Mouse (Mus musculus) CH12.LX (cell line): ENCODE results near the gene Epop. TPM values are rescaled to one million over a fixed set of nuclear protein-coding genes. Genes with fewer than 3 reads are reported as not detected.

Experiments
- DNase-seq: peaks from one replicate; pipeline ENCODE4 v3.0.0-alpha.2; 2013; ENCODE audit errors: extremely low read depth
- H3K27ac ChIP-seq: 2 replicates; pipeline ENCODE4 v1.5.1; 2012; ENCODE audit warnings: low read depth, mild to moderate bottlenecking, control low read depth, moderate library complexity; ENCODE audit not compliant: insufficient read depth
- H3K27me3 ChIP-seq: replicated peaks from 2 replicates; pipeline ENCODE3; 2012; ENCODE audit warnings: inconsistent platforms
- H3K36me3 ChIP-seq, 2 experiments: replicated peaks in 1 of 2; 2 replicates each; pipeline versions ENCODE3 to v1.6.1; 2012; ENCODE audit warnings: inconsistent platforms in 1 of 2, low read length in 1 of 2, mild to moderate bottlenecking in 1 of 2, mixed read lengths in 1 of 2, moderate library complexity in 1 of 2; ENCODE audit not compliant: control insufficient read depth in 1 of 2, insufficient read depth in 1 of 2
- H3K4me1 ChIP-seq, 2 experiments: 2 replicates each; pipeline ENCODE4 v1.6.1; 2012; ENCODE audit warnings: inconsistent platforms in 1 of 2, moderate library complexity in 1 of 2; ENCODE audit not compliant: insufficient read depth in 2 of 2, control insufficient read depth in 1 of 2
- H3K4me2 ChIP-seq: 2 replicates; pipeline ENCODE4 v1.6.1; 2012; ENCODE audit warnings: low read depth, mild to moderate bottlenecking, control low read depth; ENCODE audit not compliant: poor library complexity, insufficient read depth, severe bottlenecking
- H3K4me3 ChIP-seq, 3 experiments: fragments of 150-350 bp in 1 of 3; sonication (generic) in 1 of 3; replicated peaks in 1 of 3; 2 replicates each; pipeline versions ENCODE3 to v1.5.1; 2011 to 2012; ENCODE audit warnings: low read depth in 2 of 3, low read length in 2 of 3, mild to moderate bottlenecking in 2 of 3, moderate library complexity in 2 of 3, control low read depth in 1 of 3, improper control_type of control experiment in 1 of 3, inconsistent platforms in 1 of 3, mixed read lengths in 1 of 3; ENCODE audit not compliant: poor library complexity in 1 of 3
- H3K79me2 ChIP-seq: replicated peaks from 2 replicates; pipeline ENCODE4 v1.6.1; 2012; ENCODE audit warnings: mild to moderate bottlenecking, moderate library complexity; ENCODE audit not compliant: control insufficient read depth, poor library complexity, insufficient read depth, severe bottlenecking; ENCODE audit errors: extremely low read depth
- H3K9ac ChIP-seq: 2 replicates; pipeline ENCODE4 v1.6.1; 2012; ENCODE audit warnings: low read depth, mild to moderate bottlenecking, control low read depth, moderate library complexity; ENCODE audit not compliant: insufficient read depth
- H3K9me3 ChIP-seq: replicated peaks from 2 replicates; pipeline ENCODE3; 2012; ENCODE audit warnings: low read length, inconsistent platforms, mixed read lengths
- JUN ChIP-seq: IDR thresholded peaks from 2 replicates; pipeline ENCODE4 v1.6.1; 2011; ENCODE audit warnings: low read depth, mild to moderate bottlenecking, low read length, improper control_type of control experiment, moderate library complexity; ENCODE audit not compliant: insufficient read depth
- KAT2A ChIP-seq: IDR thresholded peaks from 2 replicates; pipeline ENCODE4 v1.6.1; 2012; ENCODE audit warnings: low read length, improper control_type of control experiment, inconsistent platforms; ENCODE audit not compliant: insufficient replicate concordance
- MAX ChIP-seq: IDR thresholded peaks from 2 replicates; pipeline ENCODE4 v1.6.1; 2011; ENCODE audit warnings: low read length, improper control_type of control experiment
- TBP ChIP-seq: conservative IDR thresholded peaks from 2 replicates; pipeline ENCODE4 v1.6.1; 2011; ENCODE audit warnings: low read depth, low read length, improper control_type of control experiment
- USF1 ChIP-seq: IDR thresholded peaks from 2 replicates; pipeline ENCODE4 v1.6.1; 2014; ENCODE audit warnings: low read depth, mild to moderate bottlenecking, inconsistent platforms, low read length, improper control_type of control experiment
- USF2 ChIP-seq: conservative IDR thresholded peaks from 2 replicates; pipeline ENCODE4 v1.6.1; 2011; ENCODE audit warnings: low read depth, low read length, improper control_type of control experiment
- ZKSCAN1 ChIP-seq: IDR thresholded peaks from 2 replicates; pipeline ENCODE4 v1.6.1; 2012; ENCODE audit warnings: low read depth, inconsistent platforms, low read length, improper control_type of control experiment, borderline replicate concordance
- ZNF384 ChIP-seq: IDR thresholded peaks from 2 replicates; pipeline ENCODE4 v1.6.1; 2012; ENCODE audit warnings: low read depth, low read length, improper control_type of control experiment, inconsistent platforms
- dilution Hi-C: fragments of 300-500 bp; cut with MboI; formaldehyde crosslinking; loops from 2 replicates; pipeline ENCODE4 v1.14.3; 2020; ENCODE audit warnings: low sequenced_read_pairs; ENCODE audit not compliant: extremely low pct_unique_long_range_greater_than_20kb, extremely low pct_ligation_motif_present
- in situ Hi-C: fragments of 300-500 bp; cut with MboI; formaldehyde crosslinking; loops from 3 replicates; pipeline ENCODE4 v1.14.3; 2019; ENCODE audit warnings: low sequenced_read_pairs, low pct_ligation_motif_present, low pct_unique_long_range_greater_than_20kb, mixed read lengths
- polyA plus RNA-seq: library from polyadenylated mRNA; unstranded; fragments of >175 nt; gene quantifications from 2 replicates; pipeline ENCODE4 v1.2.1, GENCODE M21; 2012; ENCODE audit warnings: low read depth; ENCODE audit not compliant: insufficient read length
- total RNA-seq, 2 experiments: library from RNA; depleted of rRNA; stranded (reverse); fragments of 300-350 nt in 1 of 2; fragments of >200 nt in 1 of 2; gene quantifications; 2 replicates each; pipeline ENCODE4 v1.2.3; 2012 to 2014

Epop gene
- total and polyA plus RNA-seq, 3 experiments: 2.1 to 8.4 (median 4.2) TPM

DNA sequence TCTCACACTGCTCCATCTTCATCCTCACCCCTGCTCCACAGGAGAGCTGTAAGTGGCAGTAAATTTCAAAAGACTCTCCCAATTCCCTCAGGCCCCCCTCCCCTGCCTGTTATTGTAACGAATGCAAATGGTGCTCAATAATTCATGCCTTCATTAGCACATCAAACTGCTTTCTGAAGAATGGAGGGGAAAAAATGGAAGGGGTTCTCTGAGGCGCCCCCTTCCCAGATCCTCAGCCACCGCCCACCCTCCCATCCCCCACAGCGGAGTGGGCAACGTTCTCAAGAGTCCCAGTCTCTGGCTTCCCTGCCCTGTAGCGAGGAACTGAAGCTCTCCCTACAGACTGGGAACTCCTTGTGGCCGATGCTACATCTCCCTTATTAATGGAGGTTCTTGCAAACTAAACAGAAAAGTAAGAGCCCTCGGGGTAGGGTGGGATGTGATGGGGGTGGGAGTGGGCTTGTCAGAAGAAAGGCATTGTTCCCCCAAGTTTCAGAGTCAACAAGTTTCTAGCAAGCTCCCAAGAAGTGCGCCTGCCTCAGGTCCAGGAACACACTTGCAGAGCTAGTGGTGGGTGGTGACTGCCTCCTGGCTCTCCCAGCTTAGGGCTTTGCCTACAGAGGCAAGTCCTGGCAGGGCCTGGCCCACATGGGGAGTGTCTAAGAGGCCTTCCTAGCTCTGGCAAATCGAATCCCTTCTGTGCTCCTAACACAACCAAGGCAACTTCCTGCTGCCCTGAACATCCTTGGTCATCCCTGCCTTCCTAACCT, 50.2 kb downstream of the Epop start:
- peaks cover 3 to 8% of the 10 kb centered on the region in 2 experiments; a peak in 2 of 4 replicates for H3K4me1 ChIP-seq
- H3K4me3 ChIP-seq: no peak overlapping the region
- in situ Hi-C loops (loop anchor here (5.0 kb wide), 1 partner anchor 43 kb away; no protein-coding TSS in a partner anchor), dilution Hi-C loops (no loop called here)
- H3K4me2 ChIP-seq: no peak overlapping the region
- DNase-seq: no peak
- H3K27ac ChIP-seq: no peak overlapping the region
- H3K79me2 ChIP-seq: no peaks in the 10 kb centered on the region
- H3K9ac ChIP-seq: no peak overlapping the region
- peaks cover 3% of the 10 kb centered on the region for H3K9me3 ChIP-seq
- H3K36me3 ChIP-seq: no peaks in the 10 kb centered on the region
- H3K27me3 ChIP-seq: peaks cover 83% of the 10 kb centered on the region
- TF ChIP-seq USF1 (no peak), ZKSCAN1 (no peak), USF2 (no peak), KAT2A (no peak), ZNF384 (no peak), MAX (no peak)

DNA sequence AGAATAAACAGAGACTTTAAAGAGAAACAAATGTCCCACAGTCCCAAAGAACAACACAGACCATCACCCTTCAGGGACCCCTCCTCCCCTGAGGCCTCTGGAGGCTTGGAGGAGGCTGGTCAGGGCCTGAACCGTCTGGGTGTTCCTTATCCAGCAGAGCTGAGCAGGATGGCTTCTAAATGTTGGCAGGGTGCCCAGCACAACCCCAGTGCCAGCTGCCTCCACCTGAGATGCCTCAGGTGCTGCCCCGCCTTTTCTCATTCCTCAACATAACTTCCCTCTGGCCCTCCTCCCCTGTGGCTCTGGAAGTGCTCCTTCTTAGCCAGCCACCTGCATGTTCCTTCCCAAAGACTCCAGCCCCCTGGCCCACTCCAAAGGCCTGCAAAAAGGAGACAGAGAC, 51.2 kb downstream of the Epop start:
- TF ChIP-seq JUN (no peak), TBP (no peak)
- in situ Hi-C loops (loop anchor here (5.0 kb wide), 1 partner anchor 44 kb away; no protein-coding TSS in a partner anchor), dilution Hi-C loops (no loop called here)
- H3K27me3 ChIP-seq: peaks cover 88% of the 10 kb centered on the region
- H3K27ac ChIP-seq: no peak overlapping the region
- H3K4me2 ChIP-seq: no peak overlapping the region
- DNase-seq: no peak
- no peaks in the 10 kb centered on the region for H3K79me2 ChIP-seq
- no peak overlapping the region for H3K9ac ChIP-seq
- H3K9me3 ChIP-seq: peaks cover 3% of the 10 kb centered on the region
- no peaks in the 10 kb centered on the region for H3K36me3 ChIP-seq
- peaks cover 5 to 10% of the 10 kb centered on the region in 2 experiments; a peak in 2 of 4 replicates for H3K4me1 ChIP-seq
- H3K4me3 ChIP-seq: no peak overlapping the region

Other genes with a start within 250 kb of the Epop start
- 2.1 and 4.2 TPM in 2 replicates for gene Arhgap23, start 214.2 kb downstream of the Epop start, total RNA-seq (2012; rRNA removed)
- gene Arhgap23, start 214.2 kb downstream of the Epop start, total RNA-seq (2014; rRNA removed): 0.89 and 1.2 TPM in 2 replicates
- 4.9 and 5.6 TPM in 2 replicates for gene Arhgap23, start 214.2 kb downstream of the Epop start, polyA plus RNA-seq
- 0.17 TPM in 1 of 2 replicates, not detected in the other for gene 4933428G20Rik, start 129.4 kb downstream of the Epop start, total RNA-seq (2012; rRNA removed)
- gene 4933428G20Rik, start 129.4 kb downstream of the Epop start, total RNA-seq (2014; rRNA removed): not detected in 2 replicates
- gene 4933428G20Rik, start 129.4 kb downstream of the Epop start, polyA plus RNA-seq: 0.30 and 0.50 TPM in 2 replicates
- 0.08 TPM in 2 replicates for gene Srcin1, start 53.5 kb downstream of the Epop start, total RNA-seq (2012; rRNA removed)
- gene Srcin1, start 53.5 kb downstream of the Epop start, total RNA-seq (2014; rRNA removed): not detected in 2 replicates
- 0.09 and 0.12 TPM in 2 replicates for gene Srcin1, start 53.5 kb downstream of the Epop start, polyA plus RNA-seq
- 50.7 and 55.6 TPM in 2 replicates for gene Mllt6, start 33.7 kb upstream of the Epop start, total RNA-seq (2012; rRNA removed)
- gene Mllt6, start 33.7 kb upstream of the Epop start, total RNA-seq (2014; rRNA removed): 24.3 and 25.3 TPM in 2 replicates
- gene Mllt6, start 33.7 kb upstream of the Epop start, polyA plus RNA-seq: 38.3 and 43.0 TPM in 2 replicates
- gene Cisd3, start 56.1 kb upstream of the Epop start, total RNA-seq (2012; rRNA removed): 141 and 157 TPM in 2 replicates
- gene Cisd3, start 56.1 kb upstream of the Epop start, total RNA-seq (2014; rRNA removed): 63.8 and 66.1 TPM in 2 replicates
- 169 and 221 TPM in 2 replicates for gene Cisd3, start 56.1 kb upstream of the Epop start, polyA plus RNA-seq
- gene Pcgf2, start 70.8 kb upstream of the Epop start, total RNA-seq (2012; rRNA removed): 5.6 and 7.9 TPM in 2 replicates
- gene Pcgf2, start 70.8 kb upstream of the Epop start, total RNA-seq (2014; rRNA removed): 0.81 and 0.99 TPM in 2 replicates
- 16.3 and 19.5 TPM in 2 replicates for gene Pcgf2, start 70.8 kb upstream of the Epop start, polyA plus RNA-seq
- 863 and 969 TPM in 2 replicates for gene Psmb3, start 73.7 kb upstream of the Epop start, total RNA-seq (2012; rRNA removed)
- gene Psmb3, start 73.7 kb upstream of the Epop start, total RNA-seq (2014; rRNA removed): 1,070 and 1,251 TPM in 2 replicates
- 560 and 594 TPM in 2 replicates for gene Psmb3, start 73.7 kb upstream of the Epop start, polyA plus RNA-seq
- 28.7 and 30.8 TPM in 2 replicates for gene Pip4k2b, start 115.0 kb upstream of the Epop start, total RNA-seq (2012; rRNA removed)
- 20.3 and 23.3 TPM in 2 replicates for gene Pip4k2b, start 115.0 kb upstream of the Epop start, total RNA-seq (2014; rRNA removed)
- gene Pip4k2b, start 115.0 kb upstream of the Epop start, polyA plus RNA-seq: 35.4 and 44.0 TPM in 2 replicates
- 16.7 and 17.3 TPM in 2 replicates for gene Cwc25, start 136.9 kb upstream of the Epop start, total RNA-seq (2012; rRNA removed)
- 19.3 and 19.6 TPM in 2 replicates for gene Cwc25, start 136.9 kb upstream of the Epop start, total RNA-seq (2014; rRNA removed)
- gene Cwc25, start 136.9 kb upstream of the Epop start, polyA plus RNA-seq: 21.5 and 21.7 TPM in 2 replicates
- gene 1700001P01Rik, start 146.2 kb upstream of the Epop start, total RNA-seq (2012; rRNA removed): 0.47 and 0.50 TPM in 2 replicates
- not detected in 2 replicates for gene 1700001P01Rik, start 146.2 kb upstream of the Epop start, total RNA-seq (2014; rRNA removed)
- gene 1700001P01Rik, start 146.2 kb upstream of the Epop start, polyA plus RNA-seq: 0.41 TPM in 1 of 2 replicates, not detected in the other
- gene Rpl23, start 152.7 kb upstream of the Epop start, total RNA-seq (2012; rRNA removed): 2,073 and 2,338 TPM in 2 replicates
- 1,878 and 2,226 TPM in 2 replicates for gene Rpl23, start 152.7 kb upstream of the Epop start, total RNA-seq (2014; rRNA removed)
- gene Rpl23, start 152.7 kb upstream of the Epop start, polyA plus RNA-seq: 1,387 and 2,564 TPM in 2 replicates
- gene Lasp1, start 169.3 kb upstream of the Epop start, total RNA-seq (2012; rRNA removed): 16.8 and 18.6 TPM in 2 replicates
- gene Lasp1, start 169.3 kb upstream of the Epop start, total RNA-seq (2014; rRNA removed): 12.3 and 12.5 TPM in 2 replicates
- gene Lasp1, start 169.3 kb upstream of the Epop start, polyA plus RNA-seq: 45.1 and 45.4 TPM in 2 replicates
- gene B230217C12Rik, start 211.1 kb upstream of the Epop start, total RNA-seq (2012; rRNA removed): 4.6 and 4.9 TPM in 2 replicates
- gene B230217C12Rik, start 211.1 kb upstream of the Epop start, total RNA-seq (2014; rRNA removed): 13.7 and 14.0 TPM in 2 replicates
- gene B230217C12Rik, start 211.1 kb upstream of the Epop start, polyA plus RNA-seq: 11.9 and 12.4 TPM in 2 replicates